Mouse (Mus musculus) right cerebral cortex, postnatal 36 days (tissue): ENCODE data around the gene Hoxb4.

ENCODE experiments used
- DNase-seq, 2 experiments: peaks; one replicate each; pipeline ENCODE4 v3.0.0; 2022; ENCODE audit warnings: low spot score in 2 of 2, mixed read lengths in 1 of 2

Hoxb4 gene

DNA sequence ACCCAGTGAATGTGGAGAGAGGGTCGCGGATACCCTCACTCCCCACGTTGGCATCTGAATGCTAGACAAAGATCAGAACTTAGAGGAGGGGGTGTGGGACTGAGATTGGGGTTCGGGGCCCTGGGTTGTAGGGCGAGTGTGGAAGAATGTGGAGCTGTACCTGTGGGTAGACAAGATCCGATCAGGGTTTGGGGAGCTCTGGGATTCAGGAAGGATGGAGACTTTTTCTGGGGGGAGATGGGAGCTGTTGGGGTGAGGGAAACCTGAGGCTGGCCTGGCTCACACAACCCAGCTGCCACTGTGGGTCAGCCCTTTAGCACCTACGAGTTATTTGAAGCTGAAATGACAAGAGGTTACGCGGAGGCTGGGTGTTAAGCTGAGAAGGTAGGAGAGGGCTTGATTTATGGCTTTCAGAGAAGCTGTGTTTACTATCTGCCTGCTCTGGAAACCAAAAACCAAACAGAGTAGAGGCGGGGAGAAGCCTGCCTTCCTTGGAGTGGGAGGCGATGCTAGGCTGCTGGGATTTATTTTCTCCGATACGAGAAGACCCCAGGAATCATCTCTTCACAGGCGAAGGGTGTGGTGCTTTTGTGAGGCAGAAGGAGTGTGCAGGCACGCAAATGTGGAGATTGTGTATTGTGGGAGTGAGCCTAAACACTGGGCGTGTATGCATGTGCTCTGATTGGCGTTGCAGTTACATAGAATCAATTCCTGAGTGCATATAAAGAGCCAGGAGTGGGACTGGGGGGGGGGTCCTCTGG, 15.4 kb downstream of the Hoxb4 start:
- no peak for DNase-seq

- DNase-seq, result no peak
Measured at GRCm38 (mm10) chr11:96334002-96334364, 15.9 kb downstream of the Hoxb4 start.

DNA sequence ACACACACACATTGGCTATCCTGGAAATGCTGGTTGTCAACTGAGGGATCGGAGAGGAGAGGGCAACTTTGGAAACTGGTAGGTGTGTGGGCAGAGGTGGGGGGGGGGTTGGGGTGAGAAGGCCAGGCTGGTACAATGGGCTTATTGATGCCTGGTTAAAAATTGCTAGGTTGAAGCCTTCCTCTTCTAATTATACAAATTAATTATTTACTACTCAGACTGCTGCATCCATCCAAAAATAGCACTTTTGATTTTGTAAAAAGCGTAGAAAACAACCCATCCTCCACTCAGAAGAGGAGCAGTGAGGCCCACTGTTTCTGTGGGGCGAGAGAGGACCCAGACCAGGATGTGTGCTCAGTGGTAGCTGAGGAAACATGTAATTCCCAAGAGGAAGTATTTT, 16.9 kb downstream of the Hoxb4 start:
- no peak for DNase-seq

GRCm38 (mm10) chr11:96336597-96336996, 18.5 kb downstream of the Hoxb4 start:
- DNase-seq, result no peak

- DNase-seq, result no peak
Measured at GRCm38 (mm10) chr11:96337026-96337425, 19.0 kb downstream of the Hoxb4 start.

DNA sequence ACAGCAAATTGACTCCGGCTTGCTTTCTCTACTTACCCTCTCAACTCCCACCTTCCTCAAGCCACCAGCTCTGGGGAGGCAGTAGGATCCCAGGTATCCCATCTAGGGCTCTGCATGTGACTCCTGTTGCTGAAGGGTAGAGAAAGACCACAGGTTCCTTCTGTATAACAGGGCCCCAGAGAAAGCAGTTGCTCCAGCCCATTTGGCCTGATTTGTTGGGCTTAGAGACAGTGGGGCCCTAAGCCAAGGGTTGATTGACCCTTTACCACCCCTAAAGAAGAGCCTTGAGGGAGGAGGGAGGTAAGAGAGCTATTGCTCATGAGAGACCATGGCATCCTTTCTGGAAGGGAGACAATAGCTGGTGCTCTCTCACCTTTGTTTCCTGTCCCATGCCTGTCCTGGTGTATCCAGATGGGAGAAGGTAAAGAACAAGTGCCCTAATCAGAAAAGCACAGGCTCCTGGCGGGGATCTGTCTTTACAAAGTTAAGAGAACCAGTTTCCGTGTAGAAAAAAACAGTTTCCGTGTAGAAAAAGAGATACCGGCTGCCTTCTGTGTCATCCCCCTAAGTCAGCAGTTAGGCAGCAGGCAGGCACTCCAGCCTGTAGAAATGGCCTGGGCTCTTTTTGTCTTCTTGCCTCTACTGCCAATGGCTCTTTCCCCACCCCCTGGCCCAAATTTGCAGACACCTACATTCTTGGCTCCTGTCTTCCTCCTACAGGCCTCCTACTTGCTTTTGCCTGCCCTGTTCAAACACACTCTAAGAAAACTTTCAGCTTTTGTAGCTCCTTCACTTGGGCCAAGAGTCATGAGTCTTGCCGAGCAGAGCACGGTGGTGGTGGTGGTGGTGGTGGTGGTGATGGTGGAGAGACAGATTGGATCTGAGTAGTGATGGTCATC, 21.1 kb downstream of the Hoxb4 start:
- no peak for DNase-seq

GRCm38 (mm10) chr11:96340698-96341365, 22.8 kb downstream of the Hoxb4 start:
- DNase-seq, result no peak

- no peak for DNase-seq
Measured at GRCm38 (mm10) chr11:96341701-96342575, 23.9 kb downstream of the Hoxb4 start.

- no peak for DNase-seq
Measured at GRCm38 (mm10) chr11:96342576-96342930, 24.5 kb downstream of the Hoxb4 start.

DNA sequence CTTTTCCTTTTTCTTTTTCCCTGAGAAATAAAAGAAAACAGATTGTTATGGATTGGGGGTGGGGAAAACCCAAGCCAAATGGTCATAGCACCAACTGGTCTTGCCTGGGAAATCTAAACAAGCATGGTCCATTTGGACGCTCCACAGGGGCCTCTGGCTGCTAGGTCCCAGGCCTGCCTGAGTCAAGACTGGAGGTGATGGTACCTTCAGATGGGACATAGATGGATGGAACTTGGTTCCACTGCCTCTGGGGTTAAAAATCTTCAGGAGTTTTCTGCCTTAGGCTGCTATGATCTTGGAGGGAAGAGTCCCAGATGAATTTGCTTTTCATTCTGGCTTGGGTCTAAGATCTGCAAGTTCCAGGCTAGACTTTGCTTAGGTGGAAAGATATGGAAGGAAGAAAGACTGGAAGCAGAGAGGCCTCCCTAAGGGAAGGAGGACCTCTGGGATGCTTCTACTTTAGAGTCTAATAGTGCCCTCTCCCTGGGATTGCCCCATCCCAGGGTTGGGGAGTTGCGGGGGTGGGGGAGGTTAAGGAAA, 25.2 kb downstream of the Hoxb4 start:
- DNase-seq, result no peak

GRCm38 (mm10) chr11:96344061-96344877, 26.2 kb downstream of the Hoxb4 start:
- no peak for DNase-seq

GRCm38 (mm10) chr11:96344878-96345159, 26.8 kb downstream of the Hoxb4 start:
- DNase-seq, result no peak

DNA sequence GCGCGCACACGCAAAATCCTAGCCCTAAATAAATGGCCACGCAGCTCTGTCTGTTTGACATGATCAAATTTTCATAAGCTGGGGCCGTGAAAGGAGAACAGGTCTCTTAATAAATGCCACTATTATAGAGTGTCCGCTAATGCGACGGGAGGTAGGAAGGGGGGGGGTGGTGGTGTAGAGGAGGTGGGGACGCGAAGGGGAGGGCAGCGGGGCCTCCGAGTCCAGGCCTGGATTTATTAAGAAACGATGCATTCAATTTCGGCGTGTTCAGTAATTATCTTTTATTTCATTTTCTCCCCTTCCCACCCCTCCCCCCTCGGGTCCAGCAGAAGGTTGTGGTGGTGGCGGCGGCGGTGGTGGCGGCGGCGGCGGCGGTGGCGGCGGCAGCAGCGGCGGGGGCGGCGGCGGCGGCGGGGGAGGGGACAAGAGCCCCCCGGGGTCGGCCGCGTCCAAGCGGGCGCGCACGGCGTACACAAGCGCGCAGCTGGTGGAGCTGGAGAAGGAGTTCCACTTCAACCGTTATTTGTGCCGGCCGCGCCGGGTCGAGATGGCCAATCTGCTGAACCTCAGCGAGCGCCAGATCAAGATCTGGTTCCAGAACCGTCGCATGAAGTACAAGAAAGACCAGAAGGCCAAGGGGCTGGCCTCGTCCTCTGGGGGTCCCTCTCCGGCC, 27.3 kb downstream of the Hoxb4 start:
- DNase-seq, result no peak

GRCm38 (mm10) chr11:96345893-96346806, 28.1 kb downstream of the Hoxb4 start:
- DNase-seq, result no peak

DNA sequence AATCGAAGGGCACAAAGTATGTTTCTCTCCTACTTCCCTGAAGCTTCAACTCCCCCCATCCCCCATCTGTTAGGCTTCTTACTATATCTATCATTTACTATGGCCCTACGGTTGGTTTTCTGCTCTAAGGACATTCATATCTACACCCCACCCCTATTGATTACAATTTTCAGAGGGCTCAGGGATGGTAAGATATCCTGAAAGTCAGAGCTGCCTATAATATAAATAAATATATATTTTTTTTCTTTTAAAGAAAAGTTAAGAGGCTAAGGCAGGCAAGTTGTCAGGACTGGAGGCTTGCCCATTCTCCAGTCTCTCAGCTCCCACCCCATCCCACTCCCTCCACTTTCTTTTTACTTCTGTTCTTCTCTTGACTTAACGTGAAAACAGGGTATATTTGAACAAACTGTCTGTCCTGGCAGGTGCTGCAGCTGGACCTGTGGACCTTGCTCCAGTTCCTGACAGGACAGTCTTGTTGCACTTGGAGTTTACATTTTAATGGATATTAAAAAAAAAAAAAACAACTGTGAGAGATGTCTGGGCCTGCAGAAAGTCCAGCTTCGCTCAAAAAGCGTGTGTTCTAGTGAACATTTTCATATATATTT, 29.0 kb downstream of the Hoxb4 start:
- no peak for DNase-seq

GRCm38 (mm10) chr11:96347717-96348116, 29.6 kb downstream of the Hoxb4 start:
- DNase-seq, result no peak

DNA sequence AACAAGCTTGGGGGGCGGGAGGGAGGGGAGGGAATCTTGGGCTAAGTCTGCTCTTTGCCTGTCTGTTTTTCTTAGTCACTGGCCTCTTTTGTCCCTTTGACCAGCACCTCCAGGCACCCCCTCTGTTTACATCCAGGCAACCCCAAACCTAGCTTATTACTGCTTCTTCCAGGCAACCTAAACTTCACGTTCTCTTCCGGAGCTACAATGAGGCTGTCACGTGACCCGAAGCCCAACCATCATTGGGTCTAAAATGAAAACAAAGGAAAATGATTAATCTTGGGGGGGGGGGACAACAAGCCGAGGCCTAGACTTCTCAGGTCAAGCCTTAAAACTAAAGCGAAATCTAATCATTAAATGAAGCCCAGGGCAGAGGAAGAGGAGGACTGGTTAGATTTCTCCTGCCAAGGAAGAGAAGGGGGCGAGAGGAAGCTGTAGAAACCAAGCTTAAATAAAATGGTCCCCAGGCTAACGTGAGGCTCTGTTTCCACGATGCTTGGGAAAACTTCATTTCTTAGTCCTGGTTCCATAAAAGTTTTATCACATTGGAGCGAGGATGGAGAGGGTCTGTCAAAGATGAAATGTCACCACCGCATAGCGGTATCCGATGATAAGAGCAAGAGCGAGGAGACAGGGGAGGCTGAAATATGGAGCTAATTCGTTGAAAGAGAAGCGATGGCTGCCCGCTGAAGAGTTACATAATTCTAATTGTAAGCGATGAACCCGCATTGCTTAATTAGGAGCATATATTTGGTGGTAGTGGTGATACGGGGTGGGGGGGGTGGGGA, 30.3 kb downstream of the Hoxb4 start:
- DNase-seq, result no peak

GRCm38 (mm10) chr11:96348988-96349387, 30.9 kb downstream of the Hoxb4 start:
- no peak for DNase-seq
